Mouse (Mus musculus): ENCODE data around the gene Ctsll3. TPM values are rescaled to one million over a fixed set of nuclear protein-coding genes. Genes with fewer than 3 reads are reported as not detected.

The Ctsll3 gene
- polyA plus RNA-seq, 1 experiment from 2014 or later, result not detected

- WGBS (ENCODE audit: insufficient replicate concordance), result 53% methylated on average over 2 of the region's 2 CpGs
- Histone ChIP-seq H3K9ac (ENCODE audit: low read depth, low read length) (no peak overlapping the region), H3K4me1 (ENCODE audit: control insufficient read depth, low read depth, low read length) (no peaks in the 10 kb centered on the region), H3K4me2 (ENCODE audit: low read depth, low read length) (no peak overlapping the region), H3K27me3 (ENCODE audit: control insufficient read depth, insufficient read depth, low read depth, low read length) (no peaks in the 10 kb centered on the region), H3K36me3 (ENCODE audit: control insufficient read depth, insufficient read depth) (peaks cover 10% of the 10 kb centered on the region; the same call in 1 of the 2 replicates), H3K9me3 (replicated peaks; ENCODE audit: control insufficient read depth, low read length) (no peaks in the 10 kb centered on the region), H3K4me3 (ENCODE audit: low read depth, low read length) (no peak overlapping the region), H3K27ac (ENCODE audit: low read length) (no peak overlapping the region)
- ATAC-seq (ENCODE audit: low read depth), result no peak
Measured at GRCm38 (mm10) chr13:60755251-60755650, 47.4 kb downstream of the Ctsll3 start.

GRCm38 (mm10) chr13:60753216-60753615 is 49.4 kb downstream of the Ctsll3 start:
- Histone ChIP-seq H3K36me3 (ENCODE audit: control insufficient read depth, insufficient read depth) (peaks cover 10% of the 10 kb centered on the region; the same call in 1 of the 2 replicates), H3K27ac (ENCODE audit: low read length) (no peak overlapping the region), H3K9ac (ENCODE audit: low read depth, low read length) (no peak overlapping the region), H3K4me3 (ENCODE audit: low read depth, low read length) (no peak overlapping the region), H3K4me2 (ENCODE audit: low read depth, low read length) (no peak overlapping the region), H3K4me1 (ENCODE audit: control insufficient read depth, low read depth, low read length) (no peaks in the 10 kb centered on the region), H3K9me3 (replicated peaks; ENCODE audit: control insufficient read depth, low read length) (no peaks in the 10 kb centered on the region), H3K27me3 (ENCODE audit: control insufficient read depth, insufficient read depth, low read depth, low read length) (no peaks in the 10 kb centered on the region)
- no peak for ATAC-seq (ENCODE audit: low read depth)
- WGBS (ENCODE audit: insufficient replicate concordance), result 73% methylated on average over 6 of the region's 6 CpGs

GRCm38 (mm10) chr13:60750930-60751329 is 51.7 kb downstream of the Ctsll3 start:
- 74% methylated on average over 7 of the region's 7 CpGs for WGBS (ENCODE audit: insufficient replicate concordance)
- Histone ChIP-seq H3K27ac (ENCODE audit: low read length) (no peak overlapping the region), H3K4me2 (ENCODE audit: low read depth, low read length) (no peak overlapping the region), H3K9ac (ENCODE audit: low read depth, low read length) (no peak overlapping the region), H3K36me3 (ENCODE audit: control insufficient read depth, insufficient read depth) (peaks cover 10% of the 10 kb centered on the region; the same call in 1 of the 2 replicates), H3K4me1 (ENCODE audit: control insufficient read depth, low read depth, low read length) (peaks cover 2% of the 10 kb centered on the region; the same call in 1 of the 2 replicates), H3K9me3 (replicated peaks; ENCODE audit: control insufficient read depth, low read length) (no peaks in the 10 kb centered on the region), H3K4me3 (ENCODE audit: low read depth, low read length) (no peak overlapping the region), H3K27me3 (ENCODE audit: control insufficient read depth, insufficient read depth, low read depth, low read length) (no peaks in the 10 kb centered on the region)
- no peak for ATAC-seq (ENCODE audit: low read depth)

- WGBS (ENCODE audit: insufficient replicate concordance), result 67% methylated on average over 2 of the region's 2 CpGs
- Histone ChIP-seq H3K27ac (ENCODE audit: low read length) (no peak overlapping the region), H3K4me3 (ENCODE audit: low read depth, low read length) (no peak overlapping the region), H3K4me1 (ENCODE audit: control insufficient read depth, low read depth, low read length) (peaks cover 24% of the 10 kb centered on the region), H3K36me3 (ENCODE audit: control insufficient read depth, insufficient read depth) (peaks cover 10% of the 10 kb centered on the region; the same call in 1 of the 2 replicates), H3K9ac (ENCODE audit: low read depth, low read length) (no peak overlapping the region), H3K4me2 (ENCODE audit: low read depth, low read length) (no peak overlapping the region), H3K27me3 (ENCODE audit: control insufficient read depth, insufficient read depth, low read depth, low read length) (no peaks in the 10 kb centered on the region), H3K9me3 (replicated peaks; ENCODE audit: control insufficient read depth, low read length) (no peaks in the 10 kb centered on the region)
- no peak for ATAC-seq (ENCODE audit: low read depth)
Measured at GRCm38 (mm10) chr13:60748556-60748955, 54.1 kb downstream of the Ctsll3 start.

Other genes with a start within 250 kb of the Ctsll3 start
- gene Dapk1, start 200.9 kb downstream of the Ctsll3 start, polyA plus RNA-seq (2015; fragmentation: Nextera tagmentation; extraction: Ambion mirVana), result 8.1 and 8.9 TPM in 2 replicates
- gene BC051665, start 16.5 kb downstream of the Ctsll3 start, polyA plus RNA-seq (2015; fragmentation: Nextera tagmentation; extraction: Ambion mirVana), result not detected in 2 replicates
- 0.09 and 0.22 TPM in 2 replicates for gene 4930486L24Rik, start 61.6 kb upstream of the Ctsll3 start, polyA plus RNA-seq (2015; fragmentation: Nextera tagmentation; extraction: Ambion mirVana)
- 0.08 TPM in 1 of 2 replicates, not detected in the other for gene Gm49392, start 94.0 kb upstream of the Ctsll3 start, polyA plus RNA-seq (2015; fragmentation: Nextera tagmentation; extraction: Ambion mirVana)
- 3.7 and 4.9 TPM in 2 replicates for gene Ctla2b, start 94.6 kb upstream of the Ctsll3 start, polyA plus RNA-seq (2015; fragmentation: Nextera tagmentation; extraction: Ambion mirVana)
- not detected in 2 replicates for gene Tpbpb, start 102.0 kb upstream of the Ctsll3 start, polyA plus RNA-seq (2015; fragmentation: Nextera tagmentation; extraction: Ambion mirVana)
- gene Gm49393, start 132.7 kb upstream of the Ctsll3 start, polyA plus RNA-seq (2015; fragmentation: Nextera tagmentation; extraction: Ambion mirVana), result not detected in 2 replicates
- 1.9 and 2.5 TPM in 2 replicates for gene Gm49391, start 133.7 kb upstream of the Ctsll3 start, polyA plus RNA-seq (2015; fragmentation: Nextera tagmentation; extraction: Ambion mirVana)
- 21.5 and 25.4 TPM in 2 replicates for gene Ctla2a, start 133.8 kb upstream of the Ctsll3 start, polyA plus RNA-seq (2015; fragmentation: Nextera tagmentation; extraction: Ambion mirVana)
- not detected in 2 replicates for gene Tpbpa, start 139.1 kb upstream of the Ctsll3 start, polyA plus RNA-seq (2015; fragmentation: Nextera tagmentation; extraction: Ambion mirVana)
- not detected in 2 replicates for gene Ctsj, start 203.1 kb upstream of the Ctsll3 start, polyA plus RNA-seq (2015; fragmentation: Nextera tagmentation; extraction: Ambion mirVana)
- gene Ctsq, start 237.8 kb upstream of the Ctsll3 start, polyA plus RNA-seq (2015; fragmentation: Nextera tagmentation; extraction: Ambion mirVana), result not detected in 2 replicates